In the genomic region with DNA sequence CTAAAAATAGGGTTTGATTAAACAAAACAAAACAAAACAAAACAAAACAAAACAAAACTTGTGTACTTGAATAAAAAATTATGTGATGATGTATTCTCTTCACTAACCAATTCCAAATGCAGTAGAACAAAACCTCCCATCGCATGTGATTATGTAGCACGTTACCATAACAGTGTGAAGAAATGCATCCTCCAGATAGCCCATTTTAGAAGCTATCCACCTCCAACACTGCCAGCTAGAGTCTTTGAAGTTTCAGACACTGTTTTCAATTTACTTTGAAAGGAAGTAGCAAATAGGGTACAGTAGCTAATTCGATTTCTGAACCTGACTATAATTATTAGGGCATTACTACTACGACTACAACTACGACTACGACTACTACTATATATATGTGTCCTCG, we compare ENCODE assay signal across 20 mouse cellular contexts.
A peak's percentile ranks its signal among the peaks of the same experiment; 100 is the strongest.
DNase-seq lines count a peak whose midpoint lies in the region; ATAC-seq lines count a peak whose summit lies in the region.
"Had no signal": no experiment of that assay in that cellular context is flagged by ENCODE, and none has a peak within 500 bp of the region (broad histone marks: within the 10 kb centered on the region; RNA-seq: fewer than 3 reads in every experiment).

No protein-coding gene starts in this region.

- no peak for DNase-seq in frontal cortex, postnatal 10 days (ENCODE audit: low spot score in 2 of 2)
- DNase-seq in brain, adult 2 months (ENCODE audit: low read depth, low spot score), result peak; percentile 38
- DNase-seq in telencephalon, adult 2 months (ENCODE audit: low read depth, low spot score), result peak; percentile 35
- no peak for DNase-seq in lung, postnatal 25 days (ENCODE audit: low spot score)
- no peak for DNase-seq in gastrocnemius, adult 18-20 months (ENCODE audit: low spot score)
- DNase-seq: adrenal gland, adult 2 months; adrenal gland, adult 8-10 months; adrenal gland, postnatal 10 days; adrenal gland, postnatal 14 days; adrenal gland, postnatal 25 days; adrenal gland, postnatal 36 days; B cell, adult 2 months; cerebellum, adult 11 months; cerebellum, adult 11-12 months; cerebellum, adult 18-20 months; cerebellum, adult 2 months had no signal

- ATAC-seq in frontal cortex, adult (ENCODE audit: low TSS enrichment), result peak; percentile 87
- ATAC-seq: activated CD4-positive, CD25-positive, alpha-beta regulatory T cell, adult 4 months; CD4-positive, CD25-positive, alpha-beta regulatory T cell, adult 4 months; Patski had no signal

Comparison
In these comparisons a context has a peak if more than half of its experiments do, and no peak if none do; other contexts are left out.
1. DNase-seq: peak in brain, adult 2 months (single experiment) and telencephalon, adult 2 months (single experiment); none in frontal cortex, postnatal 10 days (0 of 2), lung, postnatal 25 days (single experiment) and gastrocnemius, adult 18-20 months (single experiment).